Mouse (Mus musculus) forebrain, postnatal 0 days (tissue): ENCODE measurements around the gene Shisa3. TPM values are rescaled to one million over a fixed set of nuclear protein-coding genes. Genes with fewer than 3 reads are reported as not detected.

Source experiments
- ATAC-seq: fragments of 200-750 bp; cut with Nextera tagmentation; 2 replicates; pipeline ENCODE4 v1.8.0; 2017; ENCODE audit warnings: mild to moderate bottlenecking, moderate library complexity
- DNase-seq: peaks from one replicate; pipeline ENCODE4 v3.0.0-alpha.2; 2015
- H3K27ac ChIP-seq: fragments of 300-500 bp; sonication (generic); 2 replicates; pipeline ENCODE4 v1.5.1; 2014; ENCODE audit warnings: low read depth, mild to moderate bottlenecking, antibody characterized with exemption, low read length, moderate library complexity, mixed read lengths
- H3K27me3 ChIP-seq: fragments of 300-500 bp; sonication (generic); 2 replicates; pipeline ENCODE4 v1.6.1; 2014; ENCODE audit warnings: mild to moderate bottlenecking, low read length, mixed read lengths; ENCODE audit not compliant: insufficient read depth
- H3K36me3 ChIP-seq: fragments of 300-500 bp; sonication (generic); 2 replicates; pipeline ENCODE4 v1.6.1; 2014; ENCODE audit warnings: mild to moderate bottlenecking, moderate library complexity; ENCODE audit not compliant: insufficient read depth
- H3K4me1 ChIP-seq: fragments of 300-500 bp; sonication (generic); 2 replicates; pipeline ENCODE4 v1.6.1; 2014; ENCODE audit warnings: antibody characterized with exemption; ENCODE audit not compliant: insufficient read depth
- H3K4me2 ChIP-seq: fragments of 300-500 bp; sonication (generic); 2 replicates; pipeline ENCODE4 v1.6.1; 2014; ENCODE audit warnings: low read depth, mild to moderate bottlenecking, moderate library complexity
- H3K4me3 ChIP-seq: fragments of 300-500 bp; sonication (generic); 2 replicates; pipeline ENCODE4 v1.5.1; 2014; ENCODE audit warnings: low read depth, low read length, mixed read lengths
- H3K9ac ChIP-seq: fragments of 300-500 bp; sonication (generic); 2 replicates; pipeline ENCODE4 v1.6.1; 2014; ENCODE audit warnings: mild to moderate bottlenecking
- H3K9me3 ChIP-seq: fragments of 300-500 bp; sonication (generic); 2 replicates; pipeline ENCODE4 v1.6.1; 2016; ENCODE audit warnings: low read length
- CTCF ChIP-seq: sonication (generic); IDR thresholded peaks from 2 replicates; pipeline ENCODE4 v1.5.1; 2016; ENCODE audit warnings: antibody characterized with exemption, control low read depth, low read depth
- WGBS: fragments of 180-500 bp; shearing (Covaris S2); extraction: QIAGEN DNeasy Blood & Tissue Kit; methylation state at CpG from one replicate; pipeline ENCODE4 v1.1.7; 2014; 5-methylcytosine and 5-hydroxymethylcytosine counted together
- microRNA-seq, 2 experiments: library from miRNA; unstranded; fragments of <30 nt; microRNA quantifications; one replicate each; pipeline ENCODE4; 2016
- polyA plus RNA-seq: library from polyadenylated mRNA; unstranded; fragments of >200 nt; fragmentation: Nextera tagmentation; extraction: Ambion mirVana; gene quantifications from 2 replicates; pipeline ENCODE4 v1.2.1, GENCODE M21; 2015
- total RNA-seq: library from RNA; depleted of rRNA; stranded (reverse); fragments of >200 nt; gene quantifications from 2 replicates; pipeline ENCODE4 v1.2.3, GENCODE M21; 2014; rRNA removed

The Shisa3 gene
- total and polyA plus RNA-seq, 2 experiments from 2014 or later: 0.62 to 1.4 TPM

DNA sequence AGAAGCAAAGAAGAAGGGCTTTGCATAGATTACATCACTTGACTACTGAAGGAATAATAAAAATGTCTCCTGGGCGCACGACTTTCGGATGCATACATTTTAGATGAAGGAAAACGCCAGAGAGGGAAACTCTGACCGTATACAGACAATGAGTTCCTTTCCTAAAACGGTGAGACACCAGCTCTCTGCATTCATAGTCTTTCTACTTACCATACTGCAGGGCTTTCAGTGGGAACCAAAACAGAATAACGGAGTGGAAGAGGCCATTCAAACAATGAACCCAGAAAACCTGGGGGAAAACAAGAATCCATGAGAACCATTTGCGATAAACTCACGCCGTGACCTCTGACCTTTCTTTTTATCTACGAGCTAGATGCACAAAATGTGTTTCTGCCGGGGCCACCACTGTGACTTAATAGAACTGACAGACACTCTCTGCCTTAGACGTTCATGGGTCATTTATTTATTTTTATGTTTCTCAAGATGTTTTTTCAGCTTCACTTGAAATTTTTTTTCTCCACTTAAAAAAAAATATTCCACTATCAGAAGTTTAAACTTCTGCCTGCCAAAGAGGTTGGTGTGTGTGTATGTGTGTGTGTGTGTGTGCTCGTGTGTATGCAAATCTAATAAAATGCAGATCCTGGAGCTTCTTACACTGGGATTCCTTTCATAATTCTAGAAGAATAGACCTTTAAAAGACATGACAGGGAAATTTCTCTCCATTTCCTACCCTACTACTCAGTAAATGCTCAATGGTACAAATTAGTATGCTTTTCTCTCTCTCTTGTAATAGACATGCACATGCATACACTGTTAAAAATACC, 48.2 kb downstream of the Shisa3 start:
- WGBS: 35% methylated on average over 14 of the region's 14 CpGs

GRCm38 (mm10) chr5:67656821-67657259, 49.2 kb downstream of the Shisa3 start:
- no peak overlapping the region for H3K4me3 ChIP-seq
- WGBS: 19% methylated on average over 13 of the region's 13 CpGs
- no peak for TF ChIP-seq CTCF
- H3K9me3 ChIP-seq: no peaks in the 10 kb centered on the region
- ATAC-seq: no peak
- H3K9ac ChIP-seq: no peak overlapping the region
- H3K4me1 ChIP-seq: no peaks in the 10 kb centered on the region
- DNase-seq: no peak
- no peaks in the 10 kb centered on the region for H3K27me3 ChIP-seq
- H3K4me2 ChIP-seq: no peak overlapping the region
- H3K36me3 ChIP-seq: peaks cover 13% of the 10 kb centered on the region
- no peak overlapping the region for H3K27ac ChIP-seq

More for the DNA sequence above, 48.2 kb downstream of the Shisa3 start:
- Histone ChIP-seq H3K4me2 (no peak overlapping the region), H3K27me3 (no peaks in the 10 kb centered on the region), H3K4me1 (no peaks in the 10 kb centered on the region), H3K4me3 (no peak overlapping the region), H3K9ac (no peak overlapping the region), H3K36me3 (peaks cover 17% of the 10 kb centered on the region), H3K9me3 (no peaks in the 10 kb centered on the region), H3K27ac (no peak overlapping the region)
- DNase-seq (no peak), ATAC-seq (peak; percentile 59; the same call in 1 of the 2 replicates)
- TF ChIP-seq CTCF: no peak

GRCm38 (mm10) chr5:67659864-67660263, 52.2 kb downstream of the Shisa3 start:
- no peak for ATAC-seq
- no peak for TF ChIP-seq CTCF
- Histone ChIP-seq H3K4me1 (no peaks in the 10 kb centered on the region), H3K4me2 (no peak overlapping the region), H3K36me3 (peaks cover 16% of the 10 kb centered on the region), H3K27ac (no peak overlapping the region), H3K27me3 (no peaks in the 10 kb centered on the region), H3K9me3 (no peaks in the 10 kb centered on the region), H3K4me3 (no peak overlapping the region), H3K9ac (no peak overlapping the region)
- 85% methylated on average over 9 of the region's 9 CpGs for WGBS
- DNase-seq: no peak

- no peak for TF ChIP-seq CTCF
- peaks cover 25% of the 10 kb centered on the region for H3K36me3 ChIP-seq
- DNase-seq (no peak), ATAC-seq (no peak)
- no peaks in the 10 kb centered on the region for H3K9me3 ChIP-seq
- no peak overlapping the region for H3K4me3 ChIP-seq
- WGBS: 28% methylated on average over 6 of the region's 6 CpGs
- H3K27me3 ChIP-seq: no peaks in the 10 kb centered on the region
- H3K4me2 ChIP-seq: no peak overlapping the region
- H3K4me1 ChIP-seq: no peaks in the 10 kb centered on the region
- no peak overlapping the region for H3K9ac ChIP-seq
- H3K27ac ChIP-seq: no peak overlapping the region
Measured at GRCm38 (mm10) chr5:67662715-67663114, 55.0 kb downstream of the Shisa3 start.

- Histone ChIP-seq H3K4me1 (no peaks in the 10 kb centered on the region), H3K9ac (no peak overlapping the region), H3K9me3 (no peaks in the 10 kb centered on the region), H3K27me3 (no peaks in the 10 kb centered on the region), H3K4me2 (no peak overlapping the region), H3K36me3 (0 out of 2 replicates have a peak, but pooled peaks cover 13% of the 10 kb centered on the region), H3K27ac (no peak overlapping the region), H3K4me3 (no peak overlapping the region)
- ATAC-seq: 0 out of 2 replicates have a peak, but pooled peaks have one; percentile 14
- WGBS: 61% methylated on average over 13 of the region's 13 CpGs
- TF ChIP-seq CTCF: no peak
- DNase-seq: peak; percentile 27
Measured at GRCm38 (mm10) chr5:67669436-67669896, 61.8 kb downstream of the Shisa3 start.

GRCm38 (mm10) chr5:67670158-67670557, 62.5 kb downstream of the Shisa3 start:
- Histone ChIP-seq H3K9me3 (no peaks in the 10 kb centered on the region), H3K4me2 (no peak overlapping the region), H3K27ac (no peak overlapping the region), H3K4me3 (no peak overlapping the region), H3K36me3 (peaks cover 10% of the 10 kb centered on the region; the same call in 1 of the 2 replicates), H3K4me1 (no peaks in the 10 kb centered on the region), H3K27me3 (no peaks in the 10 kb centered on the region), H3K9ac (no peak overlapping the region)
- WGBS: 76% methylated on average over 6 of the region's 6 CpGs
- DNase-seq: no peak
- no peak for TF ChIP-seq CTCF
- no peak for ATAC-seq

DNA sequence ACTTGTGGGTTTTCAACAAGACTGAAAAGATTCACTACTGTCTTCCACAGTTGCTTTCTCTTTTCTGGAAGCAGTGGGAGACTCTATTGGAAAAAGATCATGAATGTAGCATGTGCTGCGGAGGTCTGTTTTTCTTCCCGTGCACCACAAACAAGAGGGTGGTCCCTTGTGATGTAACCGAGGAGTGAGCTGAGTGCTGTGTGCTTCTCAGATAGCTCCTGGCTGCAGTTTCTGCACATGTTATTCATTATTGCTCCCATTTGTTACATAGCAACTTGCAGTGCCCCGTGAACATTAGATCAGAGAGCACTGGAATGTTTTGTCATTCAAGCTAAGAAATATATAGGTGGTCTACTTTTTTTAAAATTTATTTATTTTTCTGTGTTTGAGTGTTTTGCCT, 65.3 kb downstream of the Shisa3 start:
- no peak for TF ChIP-seq CTCF
- ATAC-seq (no peak), DNase-seq (no peak)
- Histone ChIP-seq H3K9ac (no peak overlapping the region), H3K9me3 (no peaks in the 10 kb centered on the region), H3K27ac (no peak overlapping the region), H3K4me1 (no peaks in the 10 kb centered on the region), H3K4me2 (no peak overlapping the region), H3K27me3 (no peaks in the 10 kb centered on the region), H3K36me3 (peaks cover 18% of the 10 kb centered on the region), H3K4me3 (no peak overlapping the region)
- WGBS: 82% methylated on average over 4 of the region's 4 CpGs

Small RNA genes within 50 kb of the gene (microRNA-seq; reads per million reads assigned to microRNA genes)
- gene Gm23617: 0 reads per million in 2 experiments

Other genes starting within 250 kb of the Shisa3 start
- 7.2 and 11.5 TPM in 2 replicates for gene Bend4, start 179.6 kb upstream of the Shisa3 start, total RNA-seq
- 2.6 and 5.0 TPM in 2 replicates for gene Bend4, start 179.6 kb upstream of the Shisa3 start, polyA plus RNA-seq
- 75.7 and 83.8 TPM in 2 replicates for gene Atp8a1, start 239.6 kb downstream of the Shisa3 start, total RNA-seq
- gene Atp8a1, start 239.6 kb downstream of the Shisa3 start, polyA plus RNA-seq: 25.7 and 30.9 TPM in 2 replicates